Mouse (Mus musculus): Measurements from ENCODE around the gene Wfdc9.
A peak's percentile ranks its signal among the peaks of the same experiment; 100 is the strongest.

Wfdc9 gene

DNA sequence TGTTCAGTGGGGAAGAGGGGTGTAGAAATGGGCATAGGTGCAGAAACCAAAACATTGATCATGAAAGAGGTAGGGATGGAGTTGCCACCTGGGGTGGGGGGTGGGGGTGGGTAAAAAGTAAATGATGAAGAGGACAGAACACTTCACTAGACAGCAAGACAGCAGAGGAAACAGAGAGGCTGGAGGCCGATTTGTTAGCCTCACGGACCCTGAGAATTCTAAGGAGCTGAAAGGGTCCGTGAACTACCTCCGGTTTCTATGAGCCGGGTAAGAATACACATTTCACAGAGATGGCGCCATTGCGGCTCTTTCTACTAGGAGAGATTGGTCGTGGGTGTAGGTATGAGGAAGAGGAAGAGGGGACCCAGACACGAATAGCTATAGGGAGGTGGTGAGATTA, at the start of gene Wfdc9:
Gene Wfdc9 (minus strand): TSS at position 101 of the 400 bp plus-strand sequence.
- DNase-seq (ENCODE audit: low read depth, low spot score): no peak

DNA sequence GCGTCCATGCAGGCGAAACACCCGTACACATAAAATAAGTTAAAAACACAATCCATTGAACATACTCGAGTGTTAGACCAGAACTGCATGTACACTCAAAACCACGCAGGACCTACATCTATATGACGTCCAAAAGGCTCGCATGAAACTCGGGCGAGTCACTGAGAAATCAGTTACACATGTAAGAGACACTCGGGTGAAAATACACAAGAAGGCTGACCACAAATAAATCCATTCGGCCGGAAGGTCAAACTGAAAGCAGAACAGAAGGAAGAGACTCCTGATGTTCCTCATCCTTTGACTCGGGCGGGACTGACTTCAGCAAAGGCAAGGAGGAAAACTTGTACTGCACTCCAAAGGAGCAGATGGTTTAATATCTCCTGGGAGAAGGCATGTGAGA, 49.6 kb upstream of the Wfdc9 start:
- DNase-seq (ENCODE audit: low read depth, low spot score): no peak

DNA sequence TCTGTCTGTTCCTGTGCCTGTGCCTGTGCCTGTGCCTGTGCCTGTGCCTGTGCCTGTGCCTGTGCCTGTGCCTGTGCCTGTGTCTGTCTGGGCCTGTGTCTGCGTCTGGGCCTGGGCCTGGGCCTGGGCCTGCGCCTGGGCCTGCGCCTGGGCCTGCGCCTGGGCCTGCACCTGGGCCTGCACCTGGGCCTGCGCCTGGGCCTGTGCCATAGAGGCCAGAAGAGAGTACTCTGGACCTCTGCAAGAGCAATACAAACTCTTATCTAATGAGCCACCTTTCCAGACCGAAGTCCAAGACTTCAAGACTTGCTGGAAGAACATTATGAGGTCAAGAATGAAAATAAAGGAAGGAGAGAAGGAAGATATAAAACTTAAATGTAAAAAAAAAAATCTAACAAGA, 48.9 kb upstream of the Wfdc9 start:
- no peak for DNase-seq (ENCODE audit: low read depth, low spot score)

GRCm38 (mm10) chr2:164704235-164704634, 47.9 kb upstream of the Wfdc9 start:
- DNase-seq (ENCODE audit: low read depth, low spot score): peak; percentile 8

DNA sequence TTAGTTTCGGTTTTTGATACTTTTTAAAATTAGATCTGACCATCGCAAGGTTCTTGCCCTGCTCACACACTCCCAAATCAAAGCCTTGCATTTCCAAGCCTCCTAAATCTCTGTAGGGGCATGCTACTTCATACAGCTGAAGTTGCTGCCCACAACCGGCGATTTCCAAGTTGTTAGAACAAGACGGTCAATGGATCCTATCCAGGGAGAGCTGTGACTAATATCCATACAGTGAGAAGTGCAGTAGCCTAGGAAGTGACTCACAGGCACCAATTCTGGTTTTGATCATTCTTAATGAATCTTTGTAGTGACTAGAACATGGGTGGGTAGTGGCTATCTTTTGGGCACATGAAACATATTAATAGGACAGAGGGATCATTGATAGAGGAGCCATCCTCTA, 45.4 kb upstream of the Wfdc9 start:
- no peak for DNase-seq (ENCODE audit: low read depth, low spot score)

GRCm38 (mm10) chr2:164700959-164701358, 44.6 kb upstream of the Wfdc9 start:
- no peak for DNase-seq (ENCODE audit: low read depth, low spot score)

- no peak for DNase-seq (ENCODE audit: low read depth, low spot score)
Measured at GRCm38 (mm10) chr2:164698201-164698600, 41.8 kb upstream of the Wfdc9 start, which contains the start of gene Spint4. TSS of gene Spint4 (plus strand) at chr2:164698501.

GRCm38 (mm10) chr2:164684807-164685206, 28.4 kb upstream of the Wfdc9 start, which contains the start of gene Wfdc13:
TSS of gene Wfdc13 (plus strand) at chr2:164685107.
- DNase-seq (ENCODE audit: low read depth, low spot score): no peak

GRCm38 (mm10) chr2:164679906-164680305, 23.5 kb upstream of the Wfdc9 start:
- peak; percentile 57 for DNase-seq (ENCODE audit: low read depth, low spot score)

DNA sequence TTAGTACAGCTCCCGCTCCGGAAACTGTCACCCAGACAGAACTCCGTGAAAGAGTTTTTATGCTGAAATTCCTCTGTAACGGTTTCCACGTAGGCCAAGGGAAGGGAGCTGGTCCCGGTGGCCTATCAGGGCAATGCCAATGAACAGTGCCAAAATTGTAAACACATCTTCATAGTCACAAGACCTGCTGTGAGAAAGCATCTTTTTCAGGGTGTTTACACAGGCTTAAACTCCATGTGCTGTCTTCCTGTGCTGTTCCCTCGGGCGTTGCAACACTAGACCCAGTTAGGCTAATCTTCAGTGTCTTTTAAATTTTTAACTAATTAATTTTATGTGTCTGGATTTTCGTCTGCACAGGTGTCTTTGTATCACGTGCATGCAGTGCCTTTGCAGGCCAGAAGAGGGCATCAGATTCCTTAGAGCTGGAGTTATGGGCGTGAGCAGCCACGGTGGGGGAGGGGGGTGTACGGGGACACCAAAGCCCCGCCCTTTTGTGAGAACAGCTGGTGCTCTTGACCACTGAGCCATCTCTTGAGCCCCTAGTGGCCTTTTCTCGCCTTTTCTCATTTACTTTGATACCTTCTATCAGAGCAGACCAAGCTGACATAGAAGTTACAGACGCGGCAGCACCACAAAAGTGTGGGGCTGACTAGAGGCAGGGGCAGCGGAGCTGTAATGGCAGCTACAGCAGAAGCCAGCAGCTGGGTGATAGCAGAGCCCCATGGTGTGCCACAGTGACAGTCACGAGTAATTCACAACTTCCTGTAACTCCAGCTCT, 22.7 kb upstream of the Wfdc9 start:
- DNase-seq (ENCODE audit: low read depth, low spot score): peak; percentile 90

DNA sequence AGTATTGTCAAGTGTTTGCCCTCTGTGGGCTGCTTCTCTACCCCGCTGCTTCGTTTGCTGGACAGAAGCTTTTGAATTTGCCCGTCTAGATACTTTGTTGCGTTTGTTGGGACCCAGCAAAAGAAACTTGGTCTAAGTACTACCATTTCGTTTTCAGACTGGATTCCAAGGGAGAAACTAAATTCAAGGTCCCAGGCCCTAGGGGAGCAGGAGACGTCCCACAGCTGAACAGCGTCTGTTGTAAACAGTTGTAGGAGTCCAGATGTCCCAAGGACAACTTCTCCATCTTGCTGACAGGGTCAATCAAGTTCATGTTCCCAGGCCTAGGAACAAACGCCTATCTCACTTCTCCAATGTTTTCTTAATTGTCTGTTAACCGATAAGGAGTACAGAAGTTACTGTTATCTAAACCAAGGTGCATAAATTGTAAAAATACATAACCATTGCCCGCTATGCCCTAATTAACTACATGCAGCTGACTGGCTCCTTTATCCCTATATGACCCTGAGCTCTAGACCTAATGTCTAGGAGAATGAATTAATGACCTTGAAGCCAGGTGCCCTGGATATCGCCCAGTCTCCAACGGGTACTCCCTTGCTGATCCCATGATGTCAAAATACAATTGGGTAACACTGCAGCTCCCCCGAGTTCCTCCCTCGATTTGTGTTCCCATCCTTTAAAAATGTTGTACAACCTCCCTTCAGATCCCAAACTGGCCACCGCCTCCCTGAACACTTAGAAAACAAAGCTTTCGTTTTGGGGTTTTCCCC, 20.7 kb upstream of the Wfdc9 start:
- no peak for DNase-seq (ENCODE audit: low read depth, low spot score)

DNA sequence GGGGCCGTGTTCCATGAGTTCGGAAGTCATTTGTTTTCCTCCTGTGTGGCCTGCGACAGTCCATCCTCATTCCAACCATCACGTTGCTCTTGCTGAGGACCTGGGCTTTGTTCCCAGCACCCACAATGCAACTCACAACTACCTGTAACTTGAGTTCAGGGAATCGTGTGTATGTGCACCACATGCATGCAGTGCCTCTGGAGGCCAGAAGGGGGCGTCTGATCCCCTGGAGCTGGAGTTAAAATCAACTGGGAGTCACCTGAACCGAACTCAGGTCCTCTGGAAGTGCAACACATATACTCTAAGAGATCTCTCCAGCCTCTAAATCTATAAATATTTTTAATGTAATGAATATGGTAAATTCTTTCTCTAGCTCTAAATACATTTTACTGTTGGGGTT, 19.7 kb upstream of the Wfdc9 start:
- DNase-seq (ENCODE audit: low read depth, low spot score): no peak

GRCm38 (mm10) chr2:164673987-164674386, 17.6 kb upstream of the Wfdc9 start, which contains the start of gene Wfdc11:
TSS of gene Wfdc11 (minus strand) at chr2:164674087.
- DNase-seq (ENCODE audit: low read depth, low spot score): no peak

- DNase-seq (ENCODE audit: low read depth, low spot score): peak; percentile 11
Measured at GRCm38 (mm10) chr2:164670938-164671337, 14.6 kb upstream of the Wfdc9 start.

DNA sequence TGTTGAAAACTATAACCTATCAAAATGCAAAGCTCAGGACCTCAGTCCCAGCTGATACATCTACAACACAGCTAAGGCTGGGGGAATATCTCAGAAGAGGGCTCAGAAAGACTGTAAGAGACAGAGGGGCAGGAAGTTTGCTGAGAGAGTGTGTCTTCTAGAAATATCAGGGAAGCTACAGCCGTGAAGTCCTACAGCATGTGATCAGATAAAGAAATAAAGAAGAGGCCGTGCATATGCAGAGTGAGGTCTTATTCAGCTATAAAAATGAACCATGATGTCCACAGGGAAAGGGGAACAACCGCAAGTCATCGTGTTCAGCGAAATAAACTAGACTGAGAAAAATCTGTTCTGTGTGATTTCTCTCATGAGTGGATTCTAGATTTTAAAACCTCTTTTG, 13.9 kb upstream of the Wfdc9 start:
- DNase-seq (ENCODE audit: low read depth, low spot score): no peak

DNA sequence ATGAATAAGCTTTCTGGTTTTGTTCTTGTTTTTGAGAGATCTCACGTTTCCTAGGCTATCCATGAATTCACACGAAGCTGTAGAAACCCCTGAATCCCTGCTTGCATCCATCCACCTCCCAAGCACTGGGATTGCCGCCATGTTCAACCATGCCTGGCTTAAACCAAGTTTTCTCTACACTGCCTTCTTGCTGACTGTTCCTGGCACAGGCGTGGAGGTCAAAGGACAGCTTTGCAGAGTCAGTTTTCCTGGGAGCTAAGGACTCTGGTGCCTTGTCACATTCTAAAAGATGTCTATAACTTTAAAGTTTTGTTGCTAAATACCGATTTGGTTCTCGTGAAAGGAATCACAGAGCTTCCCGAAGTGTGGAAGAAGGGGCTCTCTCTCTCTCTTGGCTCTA, 8.5 kb upstream of the Wfdc9 start:
- no peak for DNase-seq (ENCODE audit: low read depth, low spot score)

DNA sequence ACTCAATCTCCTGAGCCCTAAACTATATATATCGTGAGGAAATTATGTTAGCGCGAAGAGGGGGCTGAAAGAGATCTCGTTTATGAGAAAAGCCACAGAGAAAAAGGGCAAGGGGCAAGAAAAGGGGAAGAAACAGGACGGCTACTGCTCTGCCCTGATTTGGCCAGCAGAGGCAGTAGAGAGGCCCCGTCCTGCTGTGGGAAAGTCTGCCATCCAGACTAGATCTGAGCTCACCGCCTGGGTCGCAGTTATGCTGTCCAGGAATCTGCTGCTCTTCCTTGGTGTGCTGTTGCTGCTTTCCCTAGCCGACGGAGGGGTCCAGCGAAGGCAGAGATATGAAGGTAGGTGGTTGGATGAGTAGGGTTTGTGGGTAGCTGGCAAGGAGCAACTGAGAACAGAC, 525 bp downstream of the Wfdc9 start, which contains the start of gene Wfdc10:
Gene Wfdc10 (plus strand): TSS at position 189 of the 400 bp plus-strand sequence.
- peak; percentile 55 for DNase-seq (ENCODE audit: low read depth, low spot score)

GRCm38 (mm10) chr2:164641881-164642673, 14.3 kb downstream of the Wfdc9 start:
- no peak for DNase-seq (ENCODE audit: low read depth, low spot score)

GRCm38 (mm10) chr2:164641129-164641528, 15.3 kb downstream of the Wfdc9 start:
- peak; percentile 3 for DNase-seq (ENCODE audit: low read depth, low spot score)

DNA sequence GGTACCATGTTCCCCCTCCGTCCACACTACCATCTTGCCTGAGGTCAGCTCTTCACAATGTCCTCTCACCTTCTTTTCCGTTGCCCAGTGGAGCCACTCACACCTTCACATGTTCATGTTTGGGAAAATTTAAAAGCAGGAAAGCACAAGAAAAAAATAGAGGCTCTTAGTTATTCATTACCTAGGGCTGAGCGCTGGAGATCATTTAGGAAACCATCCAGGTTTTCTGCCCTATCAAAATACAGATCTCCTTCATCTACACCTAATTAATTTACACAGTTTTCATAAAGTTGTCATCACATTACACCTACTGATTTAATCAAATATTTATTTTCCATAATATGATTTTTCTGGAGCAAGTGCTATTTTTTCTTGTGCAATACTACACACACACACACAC, 17.7 kb downstream of the Wfdc9 start, which contains the start of gene Wfdc16:
Gene Wfdc16 (minus strand): TSS at position 101 of the 400 bp plus-strand sequence.
- DNase-seq (ENCODE audit: low read depth, low spot score): no peak

DNA sequence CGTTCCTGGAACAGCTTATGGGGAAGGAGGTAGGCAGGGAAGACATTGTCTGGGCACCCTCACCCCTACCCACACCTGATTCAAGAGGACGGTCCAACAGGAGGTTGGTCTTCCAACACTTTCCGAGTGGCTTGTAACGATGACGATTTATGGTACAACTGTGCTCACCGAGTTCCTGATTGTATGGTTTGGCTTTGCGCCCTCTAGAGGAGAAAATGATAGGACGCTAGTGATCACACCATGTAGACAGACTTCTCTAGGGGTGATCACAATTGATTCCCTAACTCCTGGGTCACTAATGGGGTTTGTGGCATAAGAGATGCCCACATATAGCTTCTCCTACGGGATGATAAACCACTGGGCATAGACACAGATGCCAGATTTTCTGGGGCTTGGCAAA, 21.1 kb downstream of the Wfdc9 start:
- DNase-seq (ENCODE audit: low read depth, low spot score): peak; percentile 48

- no peak for DNase-seq (ENCODE audit: low read depth, low spot score)
Measured at GRCm38 (mm10) chr2:164621775-164622174, 34.6 kb downstream of the Wfdc9 start.
